Comparison of ENCODE assay signal across 8 mouse cellular contexts in genomic region chrX:12006031-12006881, GRCm38 (mm10).
DNase-seq lines count a peak whose midpoint lies in the region; ATAC-seq and TF ChIP-seq lines count a peak whose summit lies in the region.

No protein-coding gene starts in this region.

- DNase-seq in frontal cortex, postnatal 25 days (ENCODE audit: low spot score in 2 of 2), result no peak
- peak; percentile 87 for DNase-seq in embryo, embryonic 11 days
- peak; percentile 70 for DNase-seq in left cerebral cortex, postnatal 4 days
- peak; percentile 61 for DNase-seq in midbrain, embryonic 10.5 days (ENCODE audit: low spot score)

- no peak for TF ChIP-seq POLR2A in small intestine, adult 2 months (IDR thresholded peaks at IDR 0.05; ENCODE audit: low read depth, low read length)

- H3K9me3 ChIP-seq in intestine, postnatal 0 days (ENCODE audit: control insufficient read depth), result no peaks in the 10 kb centered on the region
- H3K9me3 ChIP-seq in midbrain, embryonic 10.5 days (replicated peaks), result no peaks in the 10 kb centered on the region

- TF ChIP-seq CTCF in intestine, postnatal 0 days (IDR thresholded peaks at IDR 0.05; ENCODE audit: low read depth), result no peak
- TF ChIP-seq CTCF in small intestine, adult 2 months (IDR thresholded peaks at IDR 0.05; ENCODE audit: extremely low read depth, insufficient read length, insufficient replicate concordance, low read depth, low read length), result no peak

- intact Hi-C loops in left cerebral cortex, postnatal 4 days (cut with DNase I), result loop anchor here (5.0 kb wide), 1 partner anchor 76 kb away; no protein-coding TSS in a partner anchor

- peak overlapping the region; percentile 71 for H3K4me2 ChIP-seq in intestine, postnatal 0 days (replicated peaks; ENCODE audit: low read depth)

- peak overlapping the region; percentile 74 for H3K27ac ChIP-seq in intestine, postnatal 0 days (ENCODE audit: low read depth, low read length)
- H3K27ac ChIP-seq in midbrain, embryonic 10.5 days (replicated peaks), result peak overlapping the region; percentile 91
- peak overlapping the region; percentile 93 for H3K27ac ChIP-seq in small intestine, adult 2 months (ENCODE audit: insufficient read depth, low read depth, low read length)

- H3K4me3 ChIP-seq in intestine, postnatal 0 days (ENCODE audit: low read depth, low read length), result peak overlapping the region; percentile 39
- H3K4me3 ChIP-seq in midbrain, embryonic 10.5 days, result peak overlapping the region; percentile 51
- H3K4me3 ChIP-seq in small intestine, adult 2 months (ENCODE audit: low read depth, low read length), result peak overlapping the region; percentile 80

- H3K27me3 ChIP-seq in intestine, postnatal 0 days (replicated peaks; ENCODE audit: control insufficient read depth, insufficient read depth, low read length), result no peaks in the 10 kb centered on the region
- H3K27me3 ChIP-seq in midbrain, embryonic 10.5 days (ENCODE audit: low read depth, poor library complexity, severe bottlenecking), result peaks cover 99% of the 10 kb centered on the region
- no peaks in the 10 kb centered on the region for H3K27me3 ChIP-seq in small intestine, adult 2 months (ENCODE audit: control insufficient read depth, insufficient read depth, low read length)

- H3K36me3 ChIP-seq in intestine, postnatal 0 days (ENCODE audit: control insufficient read depth, insufficient read depth), result no peaks in the 10 kb centered on the region
- no peaks in the 10 kb centered on the region for H3K36me3 ChIP-seq in midbrain, embryonic 10.5 days
- no peaks in the 10 kb centered on the region for H3K36me3 ChIP-seq in small intestine, adult 2 months (ENCODE audit: control insufficient read depth, insufficient read depth, low read length)

- H3K9ac ChIP-seq in intestine, postnatal 0 days (ENCODE audit: low read depth, low read length), result peak overlapping the region; percentile 42; the same call in 1 of the 2 replicates

- no peaks in the 10 kb centered on the region for H3K4me1 ChIP-seq in intestine, postnatal 0 days (replicated peaks; ENCODE audit: control insufficient read depth, insufficient read depth, low read length)
- H3K4me1 ChIP-seq in midbrain, embryonic 10.5 days, result peaks cover 68% of the 10 kb centered on the region
- peaks cover 14% of the 10 kb centered on the region; the same call in 1 of the 2 replicates for H3K4me1 ChIP-seq in small intestine, adult 2 months (ENCODE audit: control insufficient read depth, insufficient read depth, insufficient read length, low read length)

- peak; percentile 74 for ATAC-seq in frontal cortex, adult (ENCODE audit: low TSS enrichment)
- ATAC-seq in granulocyte monocyte progenitor cell, adult 5-6 weeks (replicated peaks; ENCODE audit: poor library complexity, severe bottlenecking), result peak; percentile 23
- peak; percentile 67 for ATAC-seq in intestine, postnatal 0 days

- WGBS in intestine, postnatal 0 days, result 4% methylated on average over 56 of the region's 57 CpGs
- WGBS in midbrain, embryonic 10.5 days, result 2% methylated on average over 50 of the region's 57 CpGs
- 6% methylated on average over 52 of the region's 57 CpGs for WGBS in small intestine, adult 2 months

Comparison
In these comparisons a context has a peak if more than half of its experiments do, and no peak if none do; other contexts are left out.
1. ATAC-seq: peak in every context shown above with its lines; median percentile 74 in frontal cortex, adult; 67 in intestine, postnatal 0 days; 23 in granulocyte monocyte progenitor cell, adult 5-6 weeks.
2. DNase-seq: peak in embryo, embryonic 11 days (single experiment), left cerebral cortex, postnatal 4 days (single experiment) and midbrain, embryonic 10.5 days (single experiment); none in frontal cortex, postnatal 25 days (0 of 2).
3. Peak in every context shown above with its lines, with median percentiles within 50 percentile points of each other: H3K27ac ChIP-seq and H3K4me3 ChIP-seq.